In the genomic region with DNA sequence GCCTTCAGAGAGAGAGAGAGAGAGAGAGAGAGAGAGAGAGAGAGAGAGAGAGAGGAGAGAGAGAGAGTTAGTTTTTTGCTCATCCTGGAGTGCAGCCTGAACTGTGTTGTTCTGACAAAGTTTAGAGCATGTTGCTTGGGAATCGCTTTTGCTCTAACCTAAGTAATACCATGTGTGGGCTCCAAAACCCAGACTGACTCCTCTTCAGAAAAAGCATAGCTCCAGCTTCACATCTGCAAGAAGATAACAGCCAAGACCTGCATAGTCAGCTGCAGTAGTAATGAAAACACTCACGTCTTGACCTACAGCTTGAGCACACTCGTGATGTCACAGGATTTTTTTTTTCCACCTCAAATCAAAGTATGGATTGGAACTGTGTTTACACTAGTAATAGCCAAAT, we compare ENCODE assay signal across 21 mouse cellular contexts.
"Had no signal": no experiment of that assay in that cellular context is flagged by ENCODE, and none has a peak within 500 bp of the region (broad histone marks: within the 10 kb centered on the region; RNA-seq: fewer than 3 reads in every experiment).

No protein-coding gene starts in this region.

- H3K9ac ChIP-seq: lung, embryonic 15.5 days; midbrain, embryonic 12.5 days; neural tube, embryonic 13.5 days; neural tube, embryonic 15.5 days; stomach, embryonic 15.5 days had no signal

- H3K4me1 ChIP-seq: lung, embryonic 15.5 days; midbrain, embryonic 10.5 days; midbrain, embryonic 12.5 days; neural tube, embryonic 13.5 days; neural tube, embryonic 15.5 days; stomach, embryonic 15.5 days had no signal

- ATAC-seq: lung, postnatal 0 days; midbrain, embryonic 16.5 days had no signal

- H3K27me3 ChIP-seq: lung, embryonic 15.5 days; midbrain, embryonic 12.5 days; neural tube, embryonic 13.5 days; neural tube, embryonic 15.5 days; stomach, embryonic 15.5 days had no signal

- H3K36me3 ChIP-seq: lung, embryonic 15.5 days; midbrain, embryonic 10.5 days; midbrain, embryonic 12.5 days; neural tube, embryonic 13.5 days; neural tube, embryonic 15.5 days; stomach, embryonic 15.5 days had no signal

- H3K4me2 ChIP-seq: lung, embryonic 15.5 days; midbrain, embryonic 12.5 days; neural tube, embryonic 13.5 days; neural tube, embryonic 15.5 days; stomach, embryonic 15.5 days had no signal

- H3K27ac ChIP-seq: lung, embryonic 15.5 days; midbrain, embryonic 10.5 days; midbrain, embryonic 12.5 days; neural tube, embryonic 13.5 days; neural tube, embryonic 15.5 days; stomach, embryonic 15.5 days; stomach, postnatal 0 days had no signal

- H3K9me3 ChIP-seq: lung, embryonic 15.5 days; midbrain, embryonic 10.5 days; midbrain, embryonic 12.5 days; neural tube, embryonic 13.5 days; neural tube, embryonic 15.5 days; stomach, embryonic 15.5 days had no signal

- H3K4me3 ChIP-seq: lung, embryonic 15.5 days; midbrain, embryonic 10.5 days; midbrain, embryonic 12.5 days; myocyte; neural tube, embryonic 13.5 days; neural tube, embryonic 15.5 days; stomach, embryonic 15.5 days had no signal

- DNase-seq: lung, adult 18-20 months; lung, postnatal 14 days; lung, postnatal 4 days; midbrain, embryonic 14.5 days; retina, postnatal 1 day; right cerebral cortex, adult 18-20 months; right cerebral cortex, postnatal 25 days; right cerebral cortex, postnatal 4 days; thymus, adult 2 months; thymus, postnatal 25 days; thymus, postnatal 4 days had no signal
